Mouse (Mus musculus) CH12.LX (cell line): Measurements from ENCODE around the gene Sftpa1. TPM values are rescaled to one million over a fixed set of nuclear protein-coding genes. Genes with fewer than 3 reads are reported as not detected.

Experiments used
- DNase-seq: peaks from one replicate; pipeline ENCODE4 v3.0.0-alpha.2; 2013; ENCODE audit errors: extremely low read depth
- H3K27ac ChIP-seq: 2 replicates; pipeline ENCODE4 v1.5.1; 2012; ENCODE audit warnings: low read depth, mild to moderate bottlenecking, control low read depth, moderate library complexity; ENCODE audit not compliant: insufficient read depth
- H3K27me3 ChIP-seq: replicated peaks from 2 replicates; pipeline ENCODE3; 2012; ENCODE audit warnings: inconsistent platforms
- H3K36me3 ChIP-seq, 2 experiments: replicated peaks in 1 of 2; 2 replicates each; pipeline versions ENCODE3 to v1.6.1; 2012; ENCODE audit warnings: inconsistent platforms in 1 of 2, low read length in 1 of 2, mild to moderate bottlenecking in 1 of 2, mixed read lengths in 1 of 2, moderate library complexity in 1 of 2; ENCODE audit not compliant: control insufficient read depth in 1 of 2, insufficient read depth in 1 of 2
- H3K4me1 ChIP-seq, 2 experiments: 2 replicates each; pipeline ENCODE4 v1.6.1; 2012; ENCODE audit warnings: inconsistent platforms in 1 of 2, moderate library complexity in 1 of 2; ENCODE audit not compliant: insufficient read depth in 2 of 2, control insufficient read depth in 1 of 2
- H3K4me2 ChIP-seq: 2 replicates; pipeline ENCODE4 v1.6.1; 2012; ENCODE audit warnings: low read depth, mild to moderate bottlenecking, control low read depth; ENCODE audit not compliant: poor library complexity, insufficient read depth, severe bottlenecking
- H3K4me3 ChIP-seq, 3 experiments: fragments of 150-350 bp in 1 of 3; sonication (generic) in 1 of 3; replicated peaks in 1 of 3; 2 replicates each; pipeline versions ENCODE3 to v1.5.1; 2011 to 2012; ENCODE audit warnings: low read depth in 2 of 3, low read length in 2 of 3, mild to moderate bottlenecking in 2 of 3, moderate library complexity in 2 of 3, control low read depth in 1 of 3, improper control_type of control experiment in 1 of 3, inconsistent platforms in 1 of 3, mixed read lengths in 1 of 3; ENCODE audit not compliant: poor library complexity in 1 of 3
- H3K79me2 ChIP-seq: replicated peaks from 2 replicates; pipeline ENCODE4 v1.6.1; 2012; ENCODE audit warnings: mild to moderate bottlenecking, moderate library complexity; ENCODE audit not compliant: control insufficient read depth, poor library complexity, insufficient read depth, severe bottlenecking; ENCODE audit errors: extremely low read depth
- H3K9ac ChIP-seq: 2 replicates; pipeline ENCODE4 v1.6.1; 2012; ENCODE audit warnings: low read depth, mild to moderate bottlenecking, control low read depth, moderate library complexity; ENCODE audit not compliant: insufficient read depth
- H3K9me3 ChIP-seq: replicated peaks from 2 replicates; pipeline ENCODE3; 2012; ENCODE audit warnings: low read length, inconsistent platforms, mixed read lengths
- ELF1 ChIP-seq: IDR thresholded peaks from 2 replicates; pipeline ENCODE4 v1.6.1; 2014; ENCODE audit warnings: low read depth, mild to moderate bottlenecking, inconsistent platforms, low read length, improper control_type of control experiment
- IRF4 ChIP-seq: IDR thresholded peaks from 2 replicates; pipeline ENCODE4 v1.6.1; 2014; ENCODE audit warnings: low read depth, mild to moderate bottlenecking, inconsistent platforms, low read length, improper control_type of control experiment
- JUN ChIP-seq: IDR thresholded peaks from 2 replicates; pipeline ENCODE4 v1.6.1; 2011; ENCODE audit warnings: low read depth, mild to moderate bottlenecking, low read length, improper control_type of control experiment, moderate library complexity; ENCODE audit not compliant: insufficient read depth
- MAX ChIP-seq: IDR thresholded peaks from 2 replicates; pipeline ENCODE4 v1.6.1; 2011; ENCODE audit warnings: low read length, improper control_type of control experiment
- MEF2A ChIP-seq: IDR thresholded peaks from 2 replicates; pipeline ENCODE4 v1.6.1; 2014; ENCODE audit warnings: low read depth, mild to moderate bottlenecking, inconsistent platforms, low read length, improper control_type of control experiment, borderline replicate concordance
- MXI1 ChIP-seq: IDR thresholded peaks from 2 replicates; pipeline ENCODE4 v1.6.1; 2011; ENCODE audit warnings: mild to moderate bottlenecking, low read depth, low read length, improper control_type of control experiment
- NRF1 ChIP-seq: IDR thresholded peaks from 2 replicates; pipeline ENCODE4 v1.6.1; 2014; ENCODE audit warnings: low read depth, mild to moderate bottlenecking, inconsistent platforms, low read length, improper control_type of control experiment, moderate library complexity
- POLR2A ChIP-seq: IDR thresholded peaks from 2 replicates; pipeline ENCODE4 v1.6.1; 2011; ENCODE audit warnings: low read depth, mild to moderate bottlenecking, improper control_type of control experiment, low read length
- UBTF ChIP-seq: IDR thresholded peaks from 2 replicates; pipeline ENCODE4 v1.6.1; 2012; ENCODE audit warnings: low read depth, mild to moderate bottlenecking, inconsistent platforms, low read length, improper control_type of control experiment, moderate library complexity
- USF2 ChIP-seq: conservative IDR thresholded peaks from 2 replicates; pipeline ENCODE4 v1.6.1; 2011; ENCODE audit warnings: low read depth, low read length, improper control_type of control experiment
- ZKSCAN1 ChIP-seq: IDR thresholded peaks from 2 replicates; pipeline ENCODE4 v1.6.1; 2012; ENCODE audit warnings: low read depth, inconsistent platforms, low read length, improper control_type of control experiment, borderline replicate concordance
- dilution Hi-C: fragments of 300-500 bp; cut with MboI; formaldehyde crosslinking; loops from 2 replicates; pipeline ENCODE4 v1.14.3; 2020; ENCODE audit warnings: low sequenced_read_pairs; ENCODE audit not compliant: extremely low pct_unique_long_range_greater_than_20kb, extremely low pct_ligation_motif_present
- in situ Hi-C: fragments of 300-500 bp; cut with MboI; formaldehyde crosslinking; loops from 3 replicates; pipeline ENCODE4 v1.14.3; 2019; ENCODE audit warnings: low sequenced_read_pairs, low pct_ligation_motif_present, low pct_unique_long_range_greater_than_20kb, mixed read lengths
- polyA plus RNA-seq: library from polyadenylated mRNA; unstranded; fragments of >175 nt; gene quantifications from 2 replicates; pipeline ENCODE4 v1.2.1, GENCODE M21; 2012; ENCODE audit warnings: low read depth; ENCODE audit not compliant: insufficient read length
- total RNA-seq, 2 experiments: library from RNA; depleted of rRNA; stranded (reverse); fragments of 300-350 nt in 1 of 2; fragments of >200 nt in 1 of 2; gene quantifications; 2 replicates each; pipeline ENCODE4 v1.2.3; 2012 to 2014

Gene Sftpa1
- total and polyA plus RNA-seq, 3 experiments, result not detected

- no peak for DNase-seq
- Histone ChIP-seq H3K36me3 (no peaks in the 10 kb centered on the region), H3K4me2 (no peak within 1 kb of the TSS), H3K27me3 (no peaks in the 10 kb centered on the region), H3K4me1 (no peaks in the 10 kb centered on the region), H3K27ac (no peak within 1 kb of the TSS), H3K79me2 (no peaks in the 10 kb centered on the region), H3K9ac (no peak within 1 kb of the TSS), H3K9me3 (no peaks in the 10 kb centered on the region), H3K4me3 (no peak within 1 kb of the TSS)
- in situ Hi-C loops, result no loop called here
- TF ChIP-seq UBTF, result no peak
- TF ChIP-seq USF2, result no peak
- no peak for TF ChIP-seq ZKSCAN1
- no peak for TF ChIP-seq IRF4
- dilution Hi-C loops, result no loop called here
These were observed 19.8 kb downstream of the Sftpa1 start, which contains the start of gene Mbl1 for GRCm38 (mm10) chr14:41151220-41151898. TSS of gene Mbl1 (plus strand) at chr14:41151458.

GRCm38 (mm10) chr14:41160076-41160475, 28.5 kb downstream of the Sftpa1 start:
- Histone ChIP-seq H3K36me3 (no peaks in the 10 kb centered on the region), H3K4me2 (no peak overlapping the region), H3K9ac (no peak overlapping the region), H3K4me1 (no peaks in the 10 kb centered on the region), H3K27me3 (no peaks in the 10 kb centered on the region), H3K9me3 (no peaks in the 10 kb centered on the region), H3K79me2 (no peaks in the 10 kb centered on the region), H3K27ac (no peak overlapping the region), H3K4me3 (no peak overlapping the region)
- no peak for DNase-seq
- dilution Hi-C loops (no loop called here), in situ Hi-C loops (loop anchor here (10.0 kb wide), 1 partner anchor 65 kb away; no protein-coding TSS in a partner anchor)
- no peak for TF ChIP-seq ELF1
- TF ChIP-seq NRF1, result no peak
- TF ChIP-seq MAX, result no peak
- no peak for TF ChIP-seq JUN
- no peak for TF ChIP-seq MEF2A

- H3K9ac ChIP-seq, result no peak overlapping the region
- H3K79me2 ChIP-seq, result no peaks in the 10 kb centered on the region
- no peak overlapping the region for H3K4me3 ChIP-seq
- DNase-seq, result no peak
- dilution Hi-C loops, result no loop called here
- in situ Hi-C loops, result loop anchor here (10.0 kb wide), 1 partner anchor 66 kb away; no protein-coding TSS in a partner anchor
- no peak overlapping the region for H3K27ac ChIP-seq
- no peak for TF ChIP-seq POLR2A
- TF ChIP-seq MXI1, result no peak
- H3K27me3 ChIP-seq, result no peaks in the 10 kb centered on the region
- no peaks in the 10 kb centered on the region for H3K36me3 ChIP-seq
- no peaks in the 10 kb centered on the region for H3K4me1 ChIP-seq
- H3K9me3 ChIP-seq, result no peaks in the 10 kb centered on the region
- no peak overlapping the region for H3K4me2 ChIP-seq
These were observed 29.2 kb downstream of the Sftpa1 start for GRCm38 (mm10) chr14:41160743-41161142.
